Mouse (Mus musculus): ENCODE data around the gene Grpel1.
A peak's percentile ranks its signal among the peaks of the same experiment; 100 is the strongest.

Grpel1 gene

DNA sequence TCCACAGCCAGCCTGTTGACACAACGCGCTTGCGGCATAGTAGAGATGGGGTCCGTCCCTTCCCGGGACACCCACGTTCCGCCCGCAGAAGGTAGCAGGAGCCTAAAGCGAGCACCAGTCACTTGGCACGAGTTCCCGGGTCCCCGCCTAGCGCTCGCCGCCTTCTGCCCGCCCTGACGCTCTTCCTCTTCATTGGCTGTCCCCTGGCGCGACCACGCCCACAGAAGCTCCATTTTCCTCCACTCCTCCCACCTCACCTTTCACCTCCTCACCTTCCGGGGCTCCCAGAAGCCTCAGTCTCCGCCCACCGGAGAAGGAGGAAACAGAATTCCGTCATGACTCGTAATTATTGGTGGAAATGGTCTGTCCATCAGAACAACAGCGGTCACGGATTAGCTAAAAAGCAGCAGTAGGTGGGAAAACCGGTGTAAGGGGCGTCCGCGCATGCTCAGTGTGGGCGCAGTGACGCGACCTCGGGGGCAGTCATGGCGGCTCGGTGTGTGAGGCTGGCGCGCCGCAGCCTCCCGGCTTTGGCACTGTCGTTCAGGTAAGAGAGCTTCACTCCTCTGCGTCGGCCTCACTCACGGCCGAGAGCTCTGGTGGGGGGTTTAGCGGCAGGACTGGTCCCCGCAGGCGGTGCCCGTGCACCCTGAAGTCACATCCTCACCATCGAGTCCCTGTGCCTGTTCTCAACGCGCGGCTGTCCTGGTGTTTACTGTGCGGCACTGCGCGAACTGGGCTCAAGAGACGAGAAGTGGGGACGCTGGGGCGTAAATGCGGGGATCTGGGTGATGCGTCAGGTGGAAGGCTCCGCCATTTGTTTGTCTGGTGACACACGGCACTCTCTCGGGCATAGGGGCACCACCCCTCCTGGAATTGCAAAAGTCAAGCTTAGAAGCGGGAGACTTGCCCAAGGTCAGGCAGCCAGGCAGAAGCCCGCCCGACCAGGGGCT is at the start of gene Grpel1:
TSS of gene Grpel1 (plus strand) at position 290 of the 953 bp plus-strand sequence.
- peak; percentile 100 for DNase-seq (ENCODE audit: low read depth, low spot score)

DNA sequence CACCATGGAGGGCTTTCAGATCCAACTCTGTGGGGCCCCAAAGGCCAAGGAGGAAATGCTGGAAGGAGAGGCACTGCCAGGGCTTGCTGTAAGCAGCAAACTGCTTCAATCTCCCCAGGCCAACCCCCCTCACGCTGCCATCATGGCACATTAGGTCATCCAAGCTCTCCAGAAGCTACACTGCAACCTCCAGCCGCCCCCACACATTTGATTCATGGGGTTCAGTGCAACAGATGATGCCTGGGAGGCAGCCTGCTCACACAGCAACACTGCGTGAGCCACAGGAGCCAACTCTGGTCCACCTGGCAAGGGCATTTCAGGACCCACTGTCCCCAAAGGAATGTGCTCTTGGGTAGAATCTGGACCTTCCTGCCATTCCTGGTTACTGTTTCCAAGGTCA is 44.9 kb upstream of the Grpel1 start:
- DNase-seq (ENCODE audit: low read depth, low spot score): no peak

DNA sequence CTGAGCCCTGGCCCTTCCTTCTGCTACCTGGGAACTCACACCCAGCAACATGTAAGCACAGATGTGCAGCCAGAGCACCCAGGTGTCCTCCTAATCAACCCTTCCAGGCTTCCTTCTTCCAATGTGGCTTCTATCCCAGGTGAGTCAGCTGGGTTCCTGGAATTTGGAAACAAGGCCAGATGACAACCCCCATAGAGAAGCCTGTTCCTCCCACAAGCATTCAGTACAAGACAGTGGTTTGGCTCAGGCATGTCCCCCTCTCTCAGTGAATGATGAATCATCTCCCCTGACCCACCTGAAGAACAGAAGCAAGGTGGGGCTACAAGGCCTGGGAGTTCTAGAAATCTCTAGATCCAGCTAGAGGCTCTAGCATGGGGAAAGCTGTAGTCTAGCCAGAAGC is 42.1 kb upstream of the Grpel1 start:
- DNase-seq (ENCODE audit: low read depth, low spot score): no peak

DNA sequence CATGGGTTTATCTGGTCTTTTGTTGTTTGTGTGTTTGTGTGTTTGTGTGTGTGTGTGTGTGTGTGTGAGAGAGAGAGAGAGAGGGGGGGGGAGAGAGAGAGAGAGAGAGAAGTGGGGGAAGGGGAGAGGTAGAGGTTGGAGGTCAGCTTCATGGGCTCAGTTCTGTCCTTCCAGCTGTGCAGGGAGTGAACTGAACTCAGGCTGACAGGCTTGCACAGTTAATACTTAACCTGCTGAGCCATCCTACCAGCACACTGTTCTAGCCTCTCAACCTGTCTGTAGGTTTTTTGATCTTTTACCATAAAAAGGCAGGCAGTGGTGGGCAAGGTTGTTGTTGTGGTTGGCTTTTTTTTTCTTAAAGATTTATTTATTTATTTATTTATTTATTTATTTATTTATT is 40.1 kb upstream of the Grpel1 start:
- DNase-seq (ENCODE audit: low read depth, low spot score): no peak

DNA sequence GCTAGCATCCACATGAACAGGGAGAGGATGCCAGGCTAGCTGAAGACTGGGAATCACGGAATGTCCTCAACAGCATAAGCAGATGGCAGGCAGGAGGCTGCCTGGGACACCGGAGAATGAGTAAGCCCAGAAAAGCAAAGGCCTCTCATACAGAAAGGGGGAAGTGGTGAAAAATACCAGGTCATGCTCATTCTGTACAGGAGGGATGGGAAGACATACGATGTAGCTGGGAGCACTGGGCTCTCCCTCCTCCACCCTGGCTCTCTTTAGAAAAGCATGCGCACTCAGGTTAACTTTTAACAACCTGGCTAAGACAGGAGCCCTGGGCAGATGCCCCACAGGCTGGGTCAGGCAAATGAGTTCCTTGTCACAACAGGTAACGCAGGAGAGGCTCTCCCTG is 38.4 kb upstream of the Grpel1 start:
- no peak for DNase-seq (ENCODE audit: low read depth, low spot score)

DNA sequence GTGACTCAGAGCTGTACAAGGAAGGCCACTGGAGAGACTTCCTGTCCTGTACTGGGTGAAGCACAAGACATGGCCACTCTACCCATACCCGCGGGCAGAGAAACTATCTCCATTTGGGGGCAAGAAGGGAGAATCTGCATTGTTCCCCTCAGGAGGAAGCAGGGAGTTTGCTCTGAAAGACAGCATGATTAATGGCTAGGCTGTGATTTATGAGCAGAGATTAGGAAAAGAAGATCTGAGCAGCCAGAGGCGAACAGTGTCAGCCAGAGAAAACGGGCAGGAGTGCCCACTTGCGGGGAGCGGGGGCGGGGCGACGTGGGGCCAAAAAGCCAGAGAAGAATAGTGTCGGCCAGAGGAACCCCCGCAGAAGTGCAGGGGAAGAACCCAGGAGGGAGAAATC is 37.0 kb upstream of the Grpel1 start:
- no peak for DNase-seq (ENCODE audit: low read depth, low spot score)

DNA sequence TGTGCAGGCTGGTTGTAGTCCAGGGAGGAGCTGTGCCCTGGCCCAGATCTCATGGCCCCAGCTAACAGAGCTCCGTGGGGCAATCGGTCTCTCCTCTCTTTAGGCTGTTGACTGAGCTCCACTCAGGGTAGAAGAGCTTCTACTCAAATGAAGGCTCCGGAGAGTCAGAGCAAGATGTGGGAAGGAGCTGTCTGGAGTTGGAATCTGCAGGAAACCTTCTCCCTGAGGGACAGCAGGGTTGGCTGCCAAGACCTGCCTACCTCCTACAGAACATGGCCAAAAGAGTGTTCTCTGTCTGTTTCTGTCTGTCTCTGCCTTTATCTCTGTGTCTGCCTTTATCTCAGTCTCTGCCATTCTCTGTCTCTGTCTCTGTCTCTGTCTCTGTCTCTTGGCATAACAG is 35.2 kb upstream of the Grpel1 start:
- no peak for DNase-seq (ENCODE audit: low read depth, low spot score)

DNA sequence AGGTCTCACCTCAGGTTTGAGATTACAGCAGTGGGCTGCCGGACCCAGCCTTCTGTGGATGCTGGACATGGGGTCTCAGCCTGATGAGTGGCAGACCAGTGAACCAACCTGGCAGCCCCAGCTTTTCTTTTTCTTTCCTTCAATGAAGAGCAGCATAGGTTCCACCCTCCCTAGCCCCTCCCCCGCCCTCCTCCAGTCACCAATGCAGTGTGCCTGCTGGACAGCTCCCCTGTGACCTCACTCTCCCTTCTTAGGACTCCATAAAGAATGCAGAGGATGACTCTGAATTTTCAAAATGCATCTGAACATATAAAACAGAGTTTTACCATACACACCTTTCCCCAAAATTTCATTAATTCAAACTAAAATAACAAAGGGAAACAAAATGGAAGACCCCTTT is 33.1 kb upstream of the Grpel1 start:
- DNase-seq (ENCODE audit: low read depth, low spot score): no peak

DNA sequence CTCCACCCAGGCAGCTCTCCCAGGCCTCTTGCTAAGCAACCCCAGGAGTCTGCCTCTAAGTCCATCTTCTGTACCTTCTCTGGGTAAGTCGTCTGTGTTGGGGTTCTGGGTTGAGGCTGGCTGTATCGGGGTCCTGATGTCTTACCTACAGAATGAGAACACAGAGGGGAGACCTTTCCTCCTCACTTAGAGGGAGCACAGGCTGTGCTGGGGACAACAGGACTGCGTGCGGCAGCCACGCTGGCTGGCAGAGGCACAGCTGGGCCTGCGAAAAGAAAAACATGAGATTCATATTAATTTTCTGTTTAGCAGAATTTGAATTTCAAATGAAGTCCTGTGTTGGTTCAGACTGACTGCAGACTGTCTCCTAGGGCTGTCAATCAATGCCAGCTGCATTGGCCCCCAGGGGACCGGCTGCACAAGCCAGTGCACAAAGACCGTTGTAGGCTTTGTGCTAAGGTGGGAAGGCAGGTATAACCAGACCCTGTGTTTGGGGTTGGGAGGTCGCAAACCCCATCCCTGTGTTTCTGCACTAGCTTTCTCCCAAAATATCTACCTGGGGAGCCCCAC is 30.3 kb upstream of the Grpel1 start:
- DNase-seq (ENCODE audit: low read depth, low spot score): no peak

DNA sequence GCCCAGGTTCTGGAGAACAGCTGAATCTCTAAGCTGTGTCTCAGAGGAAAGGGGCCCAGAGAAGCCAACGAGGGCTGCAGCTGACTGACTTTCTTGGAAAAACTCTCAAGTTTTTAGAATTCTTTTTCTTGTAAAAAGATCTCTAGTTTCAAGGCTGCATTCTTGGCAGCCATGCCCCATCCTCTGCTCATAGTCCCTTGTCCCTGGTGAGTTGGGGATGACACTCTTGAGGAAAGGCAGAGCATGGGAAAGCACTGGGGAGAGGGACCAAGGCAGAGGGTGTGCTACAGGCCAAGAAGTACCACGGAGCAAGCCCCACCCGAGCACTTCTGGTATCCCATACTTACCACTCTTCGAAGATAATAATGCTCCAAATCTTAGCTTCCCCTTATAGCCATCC is 27.9 kb upstream of the Grpel1 start:
- DNase-seq (ENCODE audit: low read depth, low spot score): no peak

DNA sequence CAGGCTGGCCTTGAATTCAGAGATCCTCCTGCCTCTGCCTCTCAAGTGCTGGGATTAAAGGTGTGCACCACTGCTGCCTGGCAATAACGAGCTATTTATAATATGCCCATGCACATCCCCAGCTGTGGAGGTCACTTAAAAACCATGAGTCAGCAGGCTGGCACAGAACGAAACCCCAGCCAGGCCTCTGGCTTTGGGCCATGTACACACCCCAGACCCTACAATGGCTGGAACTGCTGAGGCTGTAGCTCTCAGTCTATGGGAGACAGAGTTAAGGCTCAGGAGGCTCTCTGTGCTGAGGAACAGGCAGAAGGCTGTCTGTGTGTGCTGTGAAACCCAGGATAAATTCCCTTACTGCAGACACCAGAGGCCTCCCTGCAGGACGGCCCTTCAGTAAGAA is 24.1 kb upstream of the Grpel1 start:
- no peak for DNase-seq (ENCODE audit: low read depth, low spot score)

DNA sequence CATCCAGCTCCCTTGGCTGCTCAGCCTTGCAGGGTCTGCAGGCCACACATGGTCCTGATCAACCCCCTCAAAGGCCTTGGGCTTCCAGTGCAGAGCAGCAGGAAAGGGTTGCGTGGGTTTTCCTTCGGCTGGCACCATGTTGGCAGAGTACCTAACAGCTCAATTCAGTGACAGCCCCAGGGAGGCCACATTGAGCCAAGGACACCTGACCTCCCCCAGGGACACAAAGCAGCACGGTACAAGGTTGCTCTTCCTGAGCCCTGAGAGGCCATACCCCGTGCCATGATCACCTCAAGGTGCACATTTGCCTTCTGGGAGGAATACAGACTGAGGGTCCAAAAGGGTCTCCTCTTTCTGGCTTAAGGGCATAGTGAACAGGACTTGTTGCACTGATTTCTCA is 20.2 kb upstream of the Grpel1 start:
- no peak for DNase-seq (ENCODE audit: low read depth, low spot score)

DNA sequence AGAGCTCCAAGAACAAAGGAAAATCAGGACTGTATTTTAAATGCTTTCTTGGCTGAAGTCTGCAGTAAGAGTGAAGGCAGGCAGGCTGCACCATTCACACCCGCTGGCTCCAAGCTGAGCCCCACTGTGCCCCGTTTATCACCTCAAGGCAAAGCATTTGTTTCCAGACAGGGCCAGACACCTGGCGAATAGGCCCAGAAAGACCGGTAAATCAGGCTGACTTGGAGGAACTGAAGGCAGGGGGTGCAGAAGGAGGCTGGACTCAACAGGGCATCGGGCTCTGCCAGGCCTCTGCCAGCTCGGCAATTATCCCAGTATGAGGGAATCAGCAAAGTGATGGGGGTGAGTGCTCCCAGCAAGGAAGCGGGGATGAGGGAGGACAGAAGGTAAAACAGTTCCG is 19.8 kb upstream of the Grpel1 start:
- DNase-seq (ENCODE audit: low read depth, low spot score): no peak

DNA sequence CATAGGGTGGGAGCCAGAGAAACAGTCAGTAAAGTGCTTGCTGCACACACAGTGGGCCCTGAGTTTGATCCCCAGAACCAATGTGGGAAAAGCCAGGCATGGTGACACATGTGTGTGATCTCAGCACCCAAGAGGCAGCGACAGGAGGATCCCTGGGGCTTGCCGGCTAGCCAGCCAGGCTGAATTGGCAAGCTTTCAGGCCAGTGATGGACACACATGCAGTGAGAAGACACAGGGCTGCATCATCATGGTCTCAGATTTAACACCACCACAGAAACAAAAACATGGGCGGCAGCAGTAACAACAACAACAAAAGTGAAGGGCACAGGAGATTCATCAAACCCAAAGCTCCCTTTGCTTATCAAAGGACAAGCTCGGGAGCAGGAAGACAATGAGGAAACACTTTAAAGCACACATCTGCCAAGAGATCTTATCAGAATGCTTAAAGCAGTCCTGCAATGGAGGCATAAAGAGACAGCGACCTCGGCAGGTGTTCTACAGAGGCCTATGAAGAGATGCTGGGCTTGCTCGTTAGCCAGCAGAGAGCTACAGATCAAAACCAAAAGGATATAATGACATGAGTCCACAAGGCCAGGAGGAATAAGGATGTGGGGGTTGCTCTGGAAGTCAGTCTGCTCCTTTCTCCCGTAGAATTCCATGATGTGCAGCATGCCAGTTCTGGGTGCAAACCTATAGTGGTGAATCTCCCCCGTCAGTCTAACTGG is 18.5 kb upstream of the Grpel1 start:
- DNase-seq (ENCODE audit: low read depth, low spot score): peak; percentile 39

DNA sequence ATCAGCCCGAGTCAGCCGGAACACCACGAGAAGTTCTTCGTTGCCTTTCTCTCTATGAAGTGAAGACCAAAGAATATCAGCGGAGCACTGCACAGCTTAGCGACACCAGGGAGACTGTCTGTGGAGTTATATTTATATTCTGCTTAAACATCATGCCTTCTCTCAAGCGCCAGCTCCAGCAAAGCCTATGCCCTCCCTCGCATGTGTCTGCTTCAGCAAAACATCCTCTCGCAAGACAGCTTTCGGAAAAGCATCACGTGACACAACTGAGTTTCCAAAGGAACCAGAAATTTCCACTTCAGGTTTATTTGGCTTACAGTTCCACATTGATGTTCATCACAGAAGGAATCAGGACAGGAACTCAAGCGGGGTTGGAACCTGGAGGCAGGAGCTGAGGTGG is 16.9 kb upstream of the Grpel1 start:
- DNase-seq (ENCODE audit: low read depth, low spot score): no peak

DNA sequence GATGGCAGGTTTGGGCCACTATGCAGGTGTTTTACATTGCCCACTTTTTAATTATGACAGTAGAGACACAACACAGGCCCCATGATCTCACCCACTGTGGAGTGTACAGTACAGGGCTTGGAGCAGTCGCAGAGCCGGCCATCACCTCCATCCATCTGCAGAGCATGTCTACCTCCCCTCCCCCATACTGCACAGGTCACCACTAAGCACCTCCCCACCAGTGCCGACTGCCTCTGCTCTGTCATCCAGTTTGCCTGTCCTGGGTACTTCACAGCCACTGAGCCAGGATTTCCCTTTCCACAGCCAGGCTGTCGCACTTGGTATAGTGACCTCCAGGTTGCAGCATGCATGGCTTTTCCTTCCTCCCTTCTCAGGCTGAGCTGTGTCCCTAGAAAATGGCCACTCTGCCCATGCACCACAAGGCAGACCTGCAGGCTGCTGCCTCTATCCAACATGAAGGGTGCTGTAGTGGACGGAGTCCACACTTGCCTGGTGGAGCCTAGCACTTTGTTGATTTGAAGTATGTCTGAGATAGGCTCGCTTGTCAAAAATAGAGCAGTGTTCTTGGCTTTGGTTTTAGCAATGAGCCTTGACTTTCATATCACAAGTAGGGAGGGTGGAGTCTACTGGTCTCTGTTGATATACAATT is 15.0 kb upstream of the Grpel1 start:
- no peak for DNase-seq (ENCODE audit: low read depth, low spot score)

DNA sequence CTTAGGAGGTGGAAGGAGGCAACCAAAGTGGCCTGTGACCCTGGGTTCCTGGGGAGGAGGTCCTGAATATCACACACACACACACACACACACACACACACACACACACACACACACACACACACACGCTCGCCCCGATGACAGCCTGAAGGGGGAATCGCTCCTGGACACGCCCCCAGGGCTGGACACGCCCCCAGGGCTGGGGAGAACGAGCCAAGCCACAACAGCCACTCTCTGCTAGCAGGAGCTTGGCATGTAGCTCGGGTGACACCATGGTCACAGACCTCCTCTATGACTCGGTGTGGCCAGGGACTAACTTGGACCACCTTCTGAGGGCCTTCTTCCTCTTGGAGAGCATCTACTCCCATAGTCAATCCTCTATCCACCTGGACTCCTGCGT is 13.7 kb upstream of the Grpel1 start:
- peak; percentile 58 for DNase-seq (ENCODE audit: low read depth, low spot score)

DNA sequence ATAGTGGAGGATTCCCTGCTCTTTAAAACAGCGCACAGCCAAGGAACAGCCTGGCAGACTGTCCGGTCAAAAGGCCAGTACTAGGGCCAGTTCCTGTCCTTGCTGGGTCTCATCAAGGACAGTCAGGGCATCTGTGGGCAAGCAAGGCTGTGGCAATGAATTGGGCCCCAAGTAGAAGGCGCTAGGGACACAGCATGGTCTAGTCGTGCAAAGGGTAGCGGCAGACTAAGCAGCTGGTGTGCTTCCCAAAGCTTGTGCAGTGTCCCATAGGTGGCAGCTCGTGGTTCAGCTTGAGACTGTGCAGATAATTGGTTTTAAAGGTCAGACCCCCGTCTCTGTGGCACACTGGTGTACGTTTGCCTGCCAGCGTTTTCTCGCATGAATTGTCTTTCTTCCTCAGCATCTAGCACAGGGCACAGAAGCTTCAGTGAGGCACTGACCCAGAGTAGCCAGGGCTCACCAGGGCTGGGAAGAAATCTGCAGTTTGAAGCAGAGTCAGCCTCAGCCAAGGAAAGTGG is 12.9 kb upstream of the Grpel1 start:
- DNase-seq (ENCODE audit: low read depth, low spot score): no peak

DNA sequence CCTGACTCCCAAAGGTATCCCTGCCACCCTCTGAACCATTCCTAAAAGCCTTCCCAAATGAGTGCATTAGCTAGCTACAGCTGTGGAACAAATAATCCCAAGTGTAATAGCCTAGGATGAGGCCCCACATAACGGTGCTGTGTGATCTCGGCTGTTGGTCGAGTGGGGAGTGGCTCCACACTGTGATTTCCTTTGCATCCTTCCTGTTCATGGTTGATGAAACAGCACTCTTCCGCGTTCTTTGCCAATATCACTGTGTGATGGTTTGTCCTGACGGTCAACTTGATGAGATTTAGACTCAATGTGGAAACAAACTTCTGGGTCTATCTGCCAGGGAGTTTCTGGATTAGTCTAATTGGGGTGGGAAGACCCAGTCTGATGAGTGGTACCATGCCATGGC is 12.0 kb upstream of the Grpel1 start:
- no peak for DNase-seq (ENCODE audit: low read depth, low spot score)

DNA sequence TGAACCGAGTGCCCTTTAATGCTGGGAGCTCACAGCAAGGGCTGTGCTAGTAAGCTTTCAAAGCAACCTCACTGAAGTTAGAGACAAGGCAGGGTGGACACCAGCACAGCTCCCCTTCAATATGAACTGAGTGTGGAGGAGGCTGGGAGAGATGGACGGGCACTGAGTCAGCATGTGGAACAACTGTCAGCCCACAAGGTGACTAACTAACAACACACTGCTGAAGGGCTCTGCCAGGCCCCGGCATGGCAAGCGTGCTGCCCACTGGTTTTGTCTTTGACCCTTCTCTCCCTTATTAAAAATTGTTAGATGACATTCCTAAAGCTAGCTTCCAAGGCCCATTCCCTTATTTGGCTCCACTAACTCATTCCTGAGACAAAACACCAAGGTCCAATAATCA is 7.1 kb upstream of the Grpel1 start:
- no peak for DNase-seq (ENCODE audit: low read depth, low spot score)

DNA sequence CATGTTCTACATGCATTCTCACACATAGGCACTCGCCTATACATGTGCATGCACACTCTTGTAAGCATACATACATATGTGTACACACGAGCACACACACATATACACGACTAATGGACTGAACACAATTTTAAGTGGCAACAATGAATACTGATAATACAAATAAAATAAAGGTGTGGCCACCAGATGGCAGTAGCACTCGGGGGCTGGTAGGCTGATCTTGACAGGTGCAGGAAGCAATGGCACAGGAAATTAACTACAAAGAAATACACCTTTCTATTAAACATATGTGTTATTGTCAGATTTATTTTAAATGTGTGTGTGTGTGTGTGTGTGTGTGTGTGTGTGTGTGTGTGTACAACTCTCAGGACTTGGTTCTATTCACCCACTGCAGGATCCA is 5.9 kb upstream of the Grpel1 start:
- DNase-seq (ENCODE audit: low read depth, low spot score): peak; percentile 60

DNA sequence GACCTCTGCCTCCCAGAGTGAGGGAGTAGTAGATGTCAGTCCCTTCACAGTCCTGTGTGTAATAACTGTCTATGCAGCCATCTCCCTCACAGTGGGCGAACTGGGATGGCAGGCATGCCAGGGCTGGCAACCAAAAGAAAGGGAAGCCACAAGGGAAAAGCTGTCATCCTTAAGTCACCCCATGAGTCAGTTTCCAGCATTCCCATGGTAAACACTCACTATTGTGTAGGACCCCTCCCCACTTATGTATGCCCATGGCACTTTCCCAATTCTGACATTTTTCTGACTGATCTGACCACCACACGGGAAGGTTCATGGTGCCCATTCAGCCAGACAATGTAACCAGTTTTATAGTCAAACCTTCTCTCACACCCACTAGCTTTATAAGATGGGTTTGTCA is 4.1 kb upstream of the Grpel1 start:
- no peak for DNase-seq (ENCODE audit: low read depth, low spot score)

Measured in ZHBTc4 (cell line).